Mouse (Mus musculus) hindbrain, embryonic 12.5 days (tissue): ENCODE data around the gene Plppr2. TPM values are rescaled to one million over a fixed set of nuclear protein-coding genes. Genes with fewer than 3 reads are reported as not detected.
A peak's percentile ranks its signal among the peaks of the same experiment; 100 is the strongest.

ENCODE experiments used
- ATAC-seq: fragments of 200-750 bp; cut with Nextera tagmentation; 2 replicates; pipeline ENCODE4 v1.8.0; 2017; ENCODE audit warnings: moderate TSS enrichment; ENCODE audit not compliant: low FRiP score
- H3K27ac ChIP-seq: fragments of 300-500 bp; sonication (generic); 2 replicates; pipeline ENCODE4 v1.5.1; 2016; ENCODE audit warnings: mild to moderate bottlenecking
- H3K27me3 ChIP-seq: fragments of 300-500 bp; sonication (generic); 2 replicates; pipeline ENCODE4 v1.6.1; 2016; ENCODE audit warnings: mild to moderate bottlenecking
- H3K36me3 ChIP-seq: fragments of 300-500 bp; sonication (generic); 2 replicates; pipeline ENCODE4 v1.6.1; 2016; ENCODE audit warnings: mild to moderate bottlenecking
- H3K4me1 ChIP-seq: fragments of 300-500 bp; sonication (generic); 2 replicates; pipeline ENCODE4 v1.6.1; 2016
- H3K4me2 ChIP-seq: fragments of 300-500 bp; sonication (generic); replicated peaks from 2 replicates; pipeline ENCODE4 v1.6.1; 2016; ENCODE audit warnings: mild to moderate bottlenecking
- H3K4me3 ChIP-seq: fragments of 300-500 bp; sonication (generic); 2 replicates; pipeline ENCODE4 v1.5.1; 2016; ENCODE audit warnings: mild to moderate bottlenecking
- H3K9ac ChIP-seq: fragments of 300-500 bp; sonication (generic); 2 replicates; pipeline ENCODE4 v1.6.1; 2016; ENCODE audit warnings: mild to moderate bottlenecking, moderate library complexity
- H3K9me3 ChIP-seq: fragments of 300-500 bp; sonication (generic); replicated peaks from 2 replicates; pipeline ENCODE4 v1.6.1; 2016; ENCODE audit warnings: mild to moderate bottlenecking
- WGBS: fragments of 180-500 bp; shearing (Covaris S2); methylation state at CpG from one replicate; pipeline ENCODE4 v1.1.7; 2016; 5-methylcytosine and 5-hydroxymethylcytosine counted together
- polyA plus RNA-seq: library from polyadenylated mRNA; unstranded; fragments of >200 nt; fragmentation: Nextera tagmentation; extraction: Ambion mirVana; gene quantifications from 2 replicates; pipeline ENCODE4 v1.2.1, GENCODE M21; 2016

Plppr2 gene
- 48.3 and 54.9 TPM in 2 replicates for polyA plus RNA-seq

- ATAC-seq, result peak; percentile 94
- peaks cover 22% of the 10 kb centered on the region for H3K4me1 ChIP-seq
- H3K4me3 ChIP-seq, result peak within 1 kb of the TSS; percentile 64
- peaks cover 3% of the 10 kb centered on the region; the same call in 1 of the 2 replicates for H3K27me3 ChIP-seq
- H3K9ac ChIP-seq, result peak within 1 kb of the TSS; percentile 87
- no peaks in the 10 kb centered on the region for H3K9me3 ChIP-seq
- 3% methylated on average over 35 of the region's 43 CpGs for WGBS
- peak within 1 kb of the TSS; percentile 82 for H3K4me2 ChIP-seq
- peak within 1 kb of the TSS; percentile 84 for H3K27ac ChIP-seq
- peaks cover 12% of the 10 kb centered on the region for H3K36me3 ChIP-seq
These were observed at the start of gene Plppr2 for GRCm38 (mm10) chr9:21936692-21937570. TSS of gene Plppr2 (plus strand) at chr9:21937033.

- H3K27me3 ChIP-seq, result no peaks in the 10 kb centered on the region
- H3K9ac ChIP-seq, result no peak overlapping the region
- 71% methylated on average over 3 of the region's 3 CpGs for WGBS
- H3K4me2 ChIP-seq, result no peak overlapping the region
- H3K36me3 ChIP-seq, result no peaks in the 10 kb centered on the region
- no peak overlapping the region for H3K4me3 ChIP-seq
- no peaks in the 10 kb centered on the region for H3K9me3 ChIP-seq
- no peaks in the 10 kb centered on the region for H3K4me1 ChIP-seq
- no peak for ATAC-seq
- H3K27ac ChIP-seq, result no peak overlapping the region
These were observed 47.6 kb upstream of the Plppr2 start for GRCm38 (mm10) chr9:21889229-21889628.

- no peak overlapping the region; the same call in 1 of the 2 replicates for H3K9ac ChIP-seq
These were observed 35.5 kb upstream of the Plppr2 start for GRCm38 (mm10) chr9:21901223-21901820.

GRCm38 (mm10) chr9:21904031-21904430, 32.8 kb upstream of the Plppr2 start:
- WGBS, result 89% methylated on average over 4 of the region's 4 CpGs
- peaks cover 13% of the 10 kb centered on the region for H3K27me3 ChIP-seq
- ATAC-seq, result no peak

More at GRCm38 (mm10) chr9:21901223-21901820, 35.5 kb upstream of the Plppr2 start:
- ATAC-seq, result peak; percentile 82
- Histone ChIP-seq H3K4me2 (peak overlapping the region; percentile 53), H3K4me3 (peak overlapping the region; percentile 42), H3K27me3 (peaks cover 17% of the 10 kb centered on the region), H3K9me3 (no peaks in the 10 kb centered on the region), H3K36me3 (no peaks in the 10 kb centered on the region), H3K4me1 (no peaks in the 10 kb centered on the region; the same call in 1 of the 2 replicates), H3K27ac (no peak overlapping the region)
- WGBS, result 16% methylated on average over 10 of the region's 10 CpGs

GRCm38 (mm10) chr9:21908216-21908615, 28.6 kb upstream of the Plppr2 start:
- Histone ChIP-seq H3K9me3 (no peaks in the 10 kb centered on the region), H3K36me3 (no peaks in the 10 kb centered on the region), H3K4me1 (no peaks in the 10 kb centered on the region), H3K4me3 (no peak overlapping the region), H3K9ac (no peak overlapping the region), H3K4me2 (no peak overlapping the region), H3K27me3 (no peaks in the 10 kb centered on the region; the same call in 1 of the 2 replicates), H3K27ac (no peak overlapping the region)
- ATAC-seq, result no peak
- 81% methylated on average over 11 of the region's 11 CpGs for WGBS

More at GRCm38 (mm10) chr9:21904031-21904430, 32.8 kb upstream of the Plppr2 start:
- Histone ChIP-seq H3K9ac (no peak overlapping the region), H3K9me3 (no peaks in the 10 kb centered on the region), H3K27ac (no peak overlapping the region), H3K4me3 (no peak overlapping the region), H3K4me2 (no peak overlapping the region), H3K36me3 (no peaks in the 10 kb centered on the region), H3K4me1 (no peaks in the 10 kb centered on the region; the same call in 1 of the 2 replicates)

GRCm38 (mm10) chr9:21909474-21910223, 27.2 kb upstream of the Plppr2 start:
- no peak for ATAC-seq
- Histone ChIP-seq H3K4me1 (no peaks in the 10 kb centered on the region), H3K27ac (no peak overlapping the region), H3K4me3 (no peak overlapping the region), H3K9me3 (no peaks in the 10 kb centered on the region), H3K27me3 (peaks cover under 1% of the 10 kb centered on the region; the same call in 1 of the 2 replicates), H3K9ac (no peak overlapping the region), H3K4me2 (no peak overlapping the region), H3K36me3 (no peaks in the 10 kb centered on the region)
- 85% methylated on average over 10 of the region's 10 CpGs for WGBS

- 77% methylated on average over 3 of the region's 3 CpGs for WGBS
These were observed 19.9 kb upstream of the Plppr2 start for GRCm38 (mm10) chr9:21916851-21917492.

GRCm38 (mm10) chr9:21917493-21918034, 19.3 kb upstream of the Plppr2 start:
- 2% methylated on average over 35 of the region's 35 CpGs for WGBS
- Histone ChIP-seq H3K36me3 (no peaks in the 10 kb centered on the region), H3K4me3 (peak overlapping the region; percentile 64), H3K27me3 (peaks cover 28% of the 10 kb centered on the region; the same call in 1 of the 2 replicates), H3K9me3 (no peaks in the 10 kb centered on the region), H3K27ac (peak overlapping the region; percentile 55), H3K4me2 (peak overlapping the region; percentile 95), H3K4me1 (0 out of 2 replicates have a peak, but pooled peaks cover 6% of the 10 kb centered on the region), H3K9ac (peak overlapping the region; percentile 73)
- ATAC-seq, result peak; percentile 81

More at GRCm38 (mm10) chr9:21916851-21917492, 19.9 kb upstream of the Plppr2 start:
- peak overlapping the region; percentile 64 for H3K4me3 ChIP-seq
- no peaks in the 10 kb centered on the region for H3K36me3 ChIP-seq
- H3K27me3 ChIP-seq, result peaks cover 28% of the 10 kb centered on the region; the same call in 1 of the 2 replicates
- H3K9me3 ChIP-seq, result no peaks in the 10 kb centered on the region
- 0 out of 2 replicates have a peak, but pooled peaks cover 6% of the 10 kb centered on the region for H3K4me1 ChIP-seq
- peak overlapping the region; percentile 95 for H3K4me2 ChIP-seq
- H3K27ac ChIP-seq, result no peak overlapping the region
- H3K9ac ChIP-seq, result peak overlapping the region; percentile 73
- no peak for ATAC-seq

GRCm38 (mm10) chr9:21918035-21918592, 18.7 kb upstream of the Plppr2 start, which contains the start of gene Rab3d:
TSS of gene Rab3d (minus strand) at chr9:21918192.
- H3K27ac ChIP-seq, result peak within 1 kb of the TSS; percentile 55
- peaks cover 28% of the 10 kb centered on the region; the same call in 1 of the 2 replicates for H3K27me3 ChIP-seq
- under 1% methylated on average over 35 of the region's 36 CpGs for WGBS
- H3K4me1 ChIP-seq, result 0 out of 2 replicates have a peak, but pooled peaks cover 6% of the 10 kb centered on the region
- H3K9ac ChIP-seq, result peak within 1 kb of the TSS; percentile 73
- H3K9me3 ChIP-seq, result no peaks in the 10 kb centered on the region
- no peaks in the 10 kb centered on the region for H3K36me3 ChIP-seq
- peak within 1 kb of the TSS; percentile 64 for H3K4me3 ChIP-seq
- H3K4me2 ChIP-seq, result peak within 1 kb of the TSS; percentile 95
- ATAC-seq, result peak; percentile 93

GRCm38 (mm10) chr9:21918692-21919384, 18.0 kb upstream of the Plppr2 start:
- H3K27me3 ChIP-seq, result peaks cover 28% of the 10 kb centered on the region; the same call in 1 of the 2 replicates
- H3K4me2 ChIP-seq, result peak overlapping the region; percentile 95
- H3K4me1 ChIP-seq, result 0 out of 2 replicates have a peak, but pooled peaks cover 6% of the 10 kb centered on the region
- WGBS, result 25% methylated on average over 5 of the region's 5 CpGs
- ATAC-seq, result no peak
- no peaks in the 10 kb centered on the region for H3K36me3 ChIP-seq
- H3K9ac ChIP-seq, result no peak overlapping the region
- H3K4me3 ChIP-seq, result no peak overlapping the region
- no peak overlapping the region for H3K27ac ChIP-seq
- H3K9me3 ChIP-seq, result no peaks in the 10 kb centered on the region
